Mouse (Mus musculus) left cerebral cortex, postnatal 10 days (tissue): ENCODE results near the gene Prim2. TPM values are rescaled to one million over a fixed set of nuclear protein-coding genes. Genes with fewer than 3 reads are reported as not detected.
A peak's percentile ranks its signal among the peaks of the same experiment; 100 is the strongest.
"Not testable (repeated sequence)": the region's sequence is repeated elsewhere in the genome, so short reads cannot be mapped to it uniquely, and the experiment has no call there.

Experiments
- DNase-seq, 2 experiments: peaks; one replicate each; pipeline ENCODE4 v3.0.0; 2021 to 2022; ENCODE audit warnings: low spot score in 2 of 2, mixed read lengths in 1 of 2; ENCODE audit errors: extremely low spot score in 1 of 2
- intact Hi-C: fragments of 180-260 bp; cut with DNase I; formaldehyde crosslinking; loops from one replicate; pipeline ENCODE4 v1.15.1; 2025
- total RNA-seq, 2 experiments: library from RNA; stranded (reverse); gene quantifications; 2 replicates each; pipeline ENCODE4 v1.2.3; 2021

The Prim2 gene
- total RNA-seq, 2 experiments from 2014 or later = 8.5 to 9.0 TPM

- DNase-seq = no peak
- intact Hi-C loops = no loop called here
Measured at GRCm38 (mm10) chr1:33663605-33664117, 5.9 kb downstream of the Prim2 start.

GRCm38 (mm10) chr1:33663163-33663562, 6.4 kb downstream of the Prim2 start:
- intact Hi-C loops = no loop called here
- DNase-seq = peak in 1 of 2 experiments; percentile 31

GRCm38 (mm10) chr1:33658302-33658701, 11.3 kb downstream of the Prim2 start:
- no peak for DNase-seq
- intact Hi-C loops = no loop called here

GRCm38 (mm10) chr1:33657574-33658149, 11.9 kb downstream of the Prim2 start:
- DNase-seq = no peak
- intact Hi-C loops = no loop called here

- DNase-seq = no peak
- intact Hi-C loops = no loop called here
Measured at GRCm38 (mm10) chr1:33650875-33651274, 18.7 kb downstream of the Prim2 start.

- DNase-seq = no peak
- intact Hi-C loops = no loop called here
Measured at GRCm38 (mm10) chr1:33649534-33650108, 20.0 kb downstream of the Prim2 start.

GRCm38 (mm10) chr1:33649021-33649420, 20.6 kb downstream of the Prim2 start:
- intact Hi-C loops = no loop called here
- no peak for DNase-seq

GRCm38 (mm10) chr1:33647661-33648060, 21.9 kb downstream of the Prim2 start:
- no peak for DNase-seq
- intact Hi-C loops = no loop called here

GRCm38 (mm10) chr1:33647173-33647572, 22.4 kb downstream of the Prim2 start:
- intact Hi-C loops = no loop called here

GRCm38 (mm10) chr1:33645689-33646088, 23.9 kb downstream of the Prim2 start:
- no peak for DNase-seq
- intact Hi-C loops = no loop called here

More at GRCm38 (mm10) chr1:33647173-33647572, 22.4 kb downstream of the Prim2 start:
- DNase-seq = peak; percentile 41 to 53

GRCm38 (mm10) chr1:33641139-33641538, 28.5 kb downstream of the Prim2 start:
- intact Hi-C loops = loop anchor here (5.0 kb wide), 1 partner anchor 1469 kb away; the partner anchor contains the start of gene Khdrbs2
- peak; percentile 52 to 67 for DNase-seq

- no peak for DNase-seq
- intact Hi-C loops = loop anchor here (5.0 kb wide), 1 partner anchor 1468 kb away; the partner anchor contains the start of gene Khdrbs2
Measured at GRCm38 (mm10) chr1:33640089-33640488, 29.5 kb downstream of the Prim2 start.

- no peak for DNase-seq
- intact Hi-C loops = no loop called here
Measured at GRCm38 (mm10) chr1:33639234-33639633, 30.4 kb downstream of the Prim2 start.

- intact Hi-C loops = no loop called here
- DNase-seq = no peak
Measured at GRCm38 (mm10) chr1:33637827-33638226, 31.8 kb downstream of the Prim2 start.

GRCm38 (mm10) chr1:33636421-33637195, 33.0 kb downstream of the Prim2 start:
- DNase-seq = no peak
- intact Hi-C loops = no loop called here

GRCm38 (mm10) chr1:33631002-33631618, 38.5 kb downstream of the Prim2 start:
- intact Hi-C loops, DNase-seq: not testable (repeated sequence)

- no peak for DNase-seq
- intact Hi-C loops = no loop called here
Measured at GRCm38 (mm10) chr1:33627803-33628202, 41.8 kb downstream of the Prim2 start.

GRCm38 (mm10) chr1:33627070-33627469, 42.5 kb downstream of the Prim2 start:
- intact Hi-C loops = no loop called here
- no peak for DNase-seq

- no peak for DNase-seq
- intact Hi-C loops = no loop called here
Measured at GRCm38 (mm10) chr1:33624900-33625299, 44.7 kb downstream of the Prim2 start.
